Mouse (Mus musculus): ENCODE data around the gene Usp24.

The Usp24 gene

DNA sequence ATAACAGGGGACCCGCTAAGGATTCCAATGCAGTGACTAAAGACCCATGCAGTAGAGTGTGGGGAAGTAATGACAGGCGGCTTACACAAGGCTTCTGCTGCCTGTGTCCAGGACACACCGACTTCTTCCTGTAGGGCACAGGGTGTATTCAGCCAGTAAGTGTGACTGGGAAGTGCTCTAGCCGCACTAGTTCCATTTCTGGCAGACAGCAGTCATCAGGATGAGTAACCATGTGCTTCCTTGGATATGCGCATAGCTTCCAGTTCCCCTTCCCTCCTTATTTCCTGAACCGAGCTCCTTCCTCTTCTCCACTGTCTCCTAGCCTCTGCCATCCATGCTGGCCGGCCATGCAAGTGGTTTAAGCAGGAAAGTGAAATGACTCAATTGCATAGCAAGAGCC, 113.1 kb downstream of the Usp24 start:
- DNase-seq (ENCODE audit: low spot score in 2 of 2): no peak

DNA sequence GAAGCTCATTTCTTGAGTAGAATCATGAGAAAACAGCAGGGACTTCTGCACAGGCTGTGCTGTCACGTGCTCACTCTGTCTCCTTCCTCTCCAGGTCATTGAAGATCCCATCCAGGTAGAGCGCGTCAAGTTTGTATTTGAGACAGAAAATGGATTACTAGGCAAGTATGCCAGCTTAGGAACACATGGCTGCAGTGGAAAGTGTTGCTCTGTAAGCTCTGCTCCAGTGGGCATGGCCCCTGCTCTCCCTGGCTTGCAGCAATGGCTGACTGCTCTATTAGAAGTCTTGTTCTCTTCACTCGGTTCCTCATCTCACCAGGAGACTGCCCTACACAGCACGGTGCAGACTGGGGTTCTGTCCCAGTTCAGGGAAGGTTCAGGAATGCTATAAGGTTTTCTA, 114.4 kb downstream of the Usp24 start:
- DNase-seq (ENCODE audit: low spot score in 2 of 2): no peak

DNA sequence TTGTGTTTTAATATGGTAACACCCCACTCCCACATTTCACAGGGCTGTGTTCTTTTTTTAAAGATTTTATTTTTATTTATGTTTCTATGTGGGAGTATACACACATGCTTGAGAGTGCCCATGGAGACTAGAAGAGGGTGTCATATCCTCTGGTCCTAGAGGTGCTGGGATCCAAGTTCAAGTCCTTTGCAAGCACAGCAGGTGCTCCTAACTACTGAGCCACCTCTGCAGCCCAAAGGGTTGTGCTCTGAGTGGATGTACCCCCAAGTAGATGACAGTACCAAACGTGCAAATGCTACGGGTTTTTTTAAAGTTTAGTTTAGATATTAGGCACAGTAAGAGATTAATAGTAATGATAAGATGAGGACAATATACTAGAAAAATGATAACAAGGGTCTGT, 119.4 kb downstream of the Usp24 start:
- DNase-seq (ENCODE audit: low spot score in 2 of 2): no peak

DNA sequence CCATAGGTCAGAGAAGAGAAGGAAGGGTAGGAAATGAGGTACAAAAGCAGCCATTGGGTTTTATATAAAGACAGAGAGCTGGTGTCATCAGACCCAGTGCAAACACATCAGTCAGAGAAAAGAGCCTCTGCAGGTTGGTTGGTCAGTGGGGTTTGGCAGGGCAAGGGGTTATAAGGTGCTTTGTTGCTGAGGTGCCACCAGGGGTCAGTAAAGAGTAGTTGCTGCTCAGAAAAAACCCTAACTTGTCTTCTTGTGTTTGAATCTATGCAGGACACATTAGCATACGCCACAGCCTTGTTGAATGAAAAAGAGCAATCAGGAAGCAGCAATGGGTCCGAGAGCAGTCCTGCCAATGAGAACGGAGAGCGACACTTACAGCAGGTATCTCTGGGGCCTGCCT, 120.5 kb downstream of the Usp24 start:
- DNase-seq (ENCODE audit: low spot score in 2 of 2): peak in 1 of 2 experiments; percentile 25

DNA sequence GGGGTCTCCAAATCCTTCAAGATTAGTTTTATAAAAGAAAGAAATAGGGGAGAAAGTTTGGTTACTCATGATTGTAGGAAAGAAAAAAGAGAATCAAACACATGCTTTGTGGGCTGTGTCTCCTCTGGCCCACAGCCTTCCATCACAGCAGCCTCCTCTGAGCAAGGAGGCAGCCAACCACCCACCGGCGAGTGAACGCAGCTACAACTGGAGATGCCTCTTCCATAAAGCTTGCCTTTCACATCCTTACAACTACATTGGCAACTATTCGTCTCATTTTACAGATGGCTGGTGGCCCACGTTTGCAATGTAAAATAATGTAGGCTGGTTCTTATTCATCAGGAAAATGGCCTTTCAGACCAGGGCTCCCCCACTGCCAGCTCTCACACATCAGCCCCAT, 121.2 kb downstream of the Usp24 start:
- no peak for DNase-seq (ENCODE audit: low spot score in 2 of 2)

DNA sequence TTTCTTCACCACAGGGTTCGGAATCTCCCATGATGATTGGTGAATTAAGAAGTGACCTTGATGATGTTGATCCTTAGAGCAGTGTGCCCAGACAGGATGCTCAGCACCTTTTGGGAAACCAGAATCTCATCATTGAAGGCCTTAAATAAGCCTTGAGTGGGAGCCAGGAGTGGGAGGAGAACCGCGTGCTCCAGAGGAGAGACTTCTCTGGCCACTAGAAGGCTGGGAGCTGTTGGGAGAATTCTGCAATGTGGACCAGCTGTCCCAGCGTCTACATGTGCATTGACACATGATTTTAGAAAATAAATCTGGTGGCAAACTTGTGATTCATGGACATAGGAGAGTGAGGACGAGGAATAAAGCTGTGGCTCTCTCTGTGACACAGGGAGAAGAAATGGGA, 122.8 kb downstream of the Usp24 start:
- DNase-seq (ENCODE audit: low spot score in 2 of 2): no peak

DNA sequence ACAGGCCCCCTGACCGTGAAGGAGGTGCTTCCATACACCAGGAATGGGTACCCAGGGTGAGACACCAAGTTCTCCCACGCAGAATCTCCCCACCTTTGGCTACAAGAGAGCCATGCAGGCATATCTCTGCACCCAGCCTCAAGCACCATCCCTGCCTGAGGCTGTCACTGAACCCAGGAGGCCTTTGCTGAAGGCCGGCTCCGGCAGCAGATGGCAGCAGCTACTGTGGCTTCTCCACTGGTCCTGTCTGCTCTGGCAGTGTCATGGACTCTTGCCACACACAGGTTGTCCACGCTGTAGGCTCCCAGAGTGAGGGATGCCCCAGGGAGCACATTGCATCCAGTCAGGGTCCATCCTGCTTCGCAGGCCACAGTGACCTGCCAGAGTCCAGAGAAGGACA, 127.2 kb downstream of the Usp24 start:
- DNase-seq (ENCODE audit: low spot score in 2 of 2): no peak

DNA sequence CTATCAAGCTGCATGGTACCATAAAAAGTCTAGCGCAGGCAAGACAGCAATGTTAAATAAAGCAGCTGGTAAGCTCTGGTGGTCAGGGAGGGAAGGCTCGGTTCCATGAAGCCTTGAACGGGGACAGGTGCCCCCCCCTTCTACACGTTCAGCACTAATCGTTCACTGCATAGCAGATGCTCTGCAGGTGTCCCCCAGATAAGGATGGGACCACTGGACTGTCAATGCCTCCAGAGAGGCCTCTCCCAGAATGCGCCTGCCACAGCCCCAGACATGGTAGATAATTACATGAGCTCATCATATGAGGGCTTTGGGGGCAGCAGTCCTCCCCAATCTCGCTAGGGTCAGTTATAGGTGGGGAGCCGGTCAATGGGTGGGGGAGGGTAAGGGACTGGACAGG, 133.3 kb downstream of the Usp24 start:
- no peak for DNase-seq (ENCODE audit: low spot score in 2 of 2)

DNA sequence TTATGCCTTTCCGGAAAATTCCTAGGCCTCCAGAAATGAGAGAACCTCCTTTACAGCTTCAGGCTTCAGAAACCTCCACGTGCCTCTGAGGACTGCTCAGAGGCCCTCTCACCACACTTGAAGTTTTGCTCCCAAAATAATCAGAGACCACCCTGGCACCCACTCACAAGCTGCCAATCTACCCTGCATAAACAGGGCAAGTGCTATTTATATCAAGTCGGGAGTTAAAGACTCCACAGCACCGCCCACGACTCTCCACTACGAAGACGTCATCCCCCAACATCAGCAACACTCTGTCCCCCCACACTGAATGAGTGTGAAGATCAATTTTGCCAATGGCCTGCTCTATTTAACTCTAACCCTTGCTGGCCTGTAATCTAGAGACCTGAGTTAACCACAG, 136.4 kb downstream of the Usp24 start:
- DNase-seq (ENCODE audit: low spot score in 2 of 2): no peak

DNA sequence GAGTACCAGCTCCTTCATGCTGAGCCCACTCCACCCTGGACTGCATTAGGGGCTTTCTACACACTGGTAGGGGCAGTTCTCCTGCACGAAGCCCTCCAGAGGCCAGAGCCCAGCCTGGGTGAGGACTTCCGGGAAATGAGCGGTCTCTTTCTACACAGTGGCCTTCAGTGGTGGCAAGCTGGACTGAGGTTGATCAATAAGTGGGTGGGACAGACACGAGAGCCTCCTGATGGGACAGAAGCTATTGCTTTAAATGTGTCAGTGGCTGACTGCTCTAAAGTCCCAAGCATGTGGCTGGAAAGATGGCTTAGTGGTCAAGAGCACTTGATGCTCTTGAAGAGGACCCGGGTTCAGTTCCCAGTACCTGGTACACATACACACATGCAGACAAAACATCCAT, 137.1 kb downstream of the Usp24 start:
- DNase-seq (ENCODE audit: low spot score in 2 of 2): no peak

DNA sequence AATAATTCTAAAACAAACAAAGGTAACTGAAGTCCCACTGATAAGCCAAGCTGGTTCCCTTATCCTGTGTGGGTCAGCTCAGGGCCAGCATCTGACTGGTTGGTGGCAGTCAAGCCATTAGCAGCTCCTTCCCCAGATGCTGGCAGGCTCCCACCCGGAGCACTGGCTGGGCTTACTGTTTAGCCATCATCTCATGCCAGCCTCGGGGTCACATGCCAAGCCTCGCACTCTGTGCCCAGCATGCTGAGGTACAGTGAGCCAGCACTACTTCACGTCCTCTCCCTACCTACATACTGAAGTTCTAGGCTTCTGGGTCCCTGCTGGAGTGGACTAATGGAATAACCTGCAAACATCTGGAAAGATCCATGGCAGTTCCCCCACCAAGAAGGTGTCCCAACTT, 137.5 kb downstream of the Usp24 start:
- DNase-seq (ENCODE audit: low spot score in 2 of 2): no peak

DNA sequence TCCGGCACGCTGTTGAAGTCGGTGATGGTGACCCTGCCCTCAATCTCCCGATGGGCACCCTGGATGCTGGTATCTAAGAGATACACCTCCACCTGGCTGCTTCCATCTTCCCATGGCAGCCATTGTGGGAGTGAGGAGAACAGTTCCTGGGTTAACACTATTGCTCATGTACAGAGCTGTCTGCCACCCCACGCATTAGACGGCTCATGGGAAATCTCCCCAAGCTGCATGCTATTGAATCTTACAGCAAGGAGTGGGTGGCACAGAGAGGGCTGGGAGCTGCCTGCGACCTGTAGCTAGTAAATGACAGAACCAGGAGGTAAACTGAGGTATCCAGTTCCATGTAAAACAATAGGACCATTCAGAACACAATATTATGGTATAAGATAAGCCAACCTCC, 138.5 kb downstream of the Usp24 start:
- DNase-seq (ENCODE audit: low spot score in 2 of 2): no peak

DNA sequence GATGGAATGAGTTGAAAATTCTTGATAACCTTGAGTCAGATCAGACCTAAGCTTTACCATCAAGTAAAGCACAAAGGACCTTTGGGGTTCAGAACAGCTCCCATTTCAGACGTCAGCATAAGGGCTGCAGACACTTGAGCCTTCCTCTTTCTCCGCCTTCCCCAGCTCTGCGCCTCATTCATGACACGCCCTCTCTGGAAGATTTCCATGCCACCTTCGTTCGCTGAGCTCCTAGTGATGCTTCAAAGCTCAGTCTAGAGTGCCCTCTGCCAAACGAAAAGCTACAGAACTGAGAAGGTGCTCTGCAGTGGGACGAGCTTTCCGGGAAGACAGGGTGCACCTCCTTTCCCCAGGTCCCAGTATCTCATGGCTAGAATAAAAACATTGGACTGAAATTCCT, 146.0 kb downstream of the Usp24 start:
- no peak for DNase-seq (ENCODE audit: low spot score in 2 of 2)

DNA sequence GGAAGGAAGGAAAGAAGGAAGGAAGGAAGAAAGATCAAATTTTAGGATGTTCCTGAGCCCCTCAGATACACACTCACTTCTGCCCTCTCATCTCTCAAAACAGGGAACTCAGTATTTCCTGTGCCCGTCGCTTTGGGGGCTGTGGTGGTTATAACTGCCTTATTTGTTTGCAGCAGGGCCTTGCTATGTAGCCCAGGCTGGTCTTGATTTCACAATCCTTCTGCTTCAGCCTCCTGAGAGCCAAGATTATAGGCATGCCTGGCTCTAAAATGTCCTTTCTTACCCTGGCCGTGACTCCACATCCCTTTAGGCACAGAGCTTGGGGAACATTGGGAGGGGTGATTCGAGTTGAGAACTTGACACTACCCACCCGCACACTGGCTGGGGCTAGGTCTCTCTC, 146.5 kb downstream of the Usp24 start:
- DNase-seq (ENCODE audit: low spot score in 2 of 2): no peak

DNA sequence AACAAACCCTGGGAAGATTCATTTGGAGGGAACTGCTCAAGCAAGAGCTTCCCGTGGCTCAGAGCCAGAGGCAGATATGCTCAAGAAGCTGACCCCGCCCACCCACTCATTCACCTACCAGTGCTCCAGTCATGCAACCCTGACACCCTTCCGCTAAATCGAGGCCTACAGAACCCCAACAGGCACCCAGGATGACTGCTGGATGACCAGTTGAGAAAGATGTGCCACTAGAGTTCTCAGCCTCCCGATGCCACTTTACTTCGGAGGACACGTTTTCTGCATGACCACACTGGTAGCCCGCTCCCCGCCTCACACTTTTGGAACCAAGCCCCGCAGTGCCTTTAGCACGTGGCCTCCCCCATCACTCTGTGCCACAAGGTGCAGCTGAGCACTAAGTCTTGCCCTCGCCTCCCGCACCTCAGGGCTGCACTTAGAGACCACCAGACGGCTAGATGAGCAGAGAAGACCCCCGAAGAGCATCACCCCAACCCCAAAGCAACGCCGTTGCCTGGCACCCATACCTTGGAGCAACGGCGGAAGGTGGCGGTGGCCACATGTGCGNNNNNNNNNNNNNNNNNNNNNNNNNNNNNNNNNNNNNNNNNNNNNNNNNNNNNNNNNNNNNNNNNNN, 147.3 kb downstream of the Usp24 start:
- no peak for DNase-seq (ENCODE audit: low spot score in 2 of 2)

DNA sequence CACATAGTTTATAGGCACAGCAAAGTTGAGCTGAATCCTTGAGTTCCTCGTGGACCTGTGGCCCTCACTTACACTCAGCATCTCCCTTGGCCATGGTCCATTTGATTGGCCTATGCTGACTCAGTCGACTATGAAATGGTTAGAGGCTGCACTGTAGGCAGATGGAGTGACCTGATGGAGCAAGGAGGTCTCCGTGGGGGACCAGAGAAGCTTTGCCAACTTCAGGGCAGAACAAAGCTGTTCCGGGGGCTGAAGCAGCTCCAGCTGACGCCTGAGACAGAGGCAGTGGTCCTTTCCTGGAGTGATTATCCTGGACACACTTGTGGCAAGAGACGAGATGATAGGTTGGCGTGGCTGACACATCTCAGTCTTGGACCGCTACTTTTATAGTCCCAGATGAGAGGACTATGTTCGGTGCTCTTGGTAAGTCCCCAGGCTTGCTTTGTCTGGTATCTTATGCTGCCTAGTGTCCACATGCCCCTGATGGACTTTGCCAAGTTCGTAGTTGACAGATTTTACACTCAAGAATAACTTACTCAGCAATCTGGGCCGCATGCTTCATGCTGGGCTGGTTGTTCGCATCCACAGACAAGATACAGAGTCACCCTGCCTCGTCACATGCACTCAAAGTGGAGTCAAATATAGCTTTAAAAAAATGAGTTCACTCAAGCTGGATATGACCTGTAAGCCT, 151.6 kb downstream of the Usp24 start:
- DNase-seq (ENCODE audit: low spot score in 2 of 2): no peak

DNA sequence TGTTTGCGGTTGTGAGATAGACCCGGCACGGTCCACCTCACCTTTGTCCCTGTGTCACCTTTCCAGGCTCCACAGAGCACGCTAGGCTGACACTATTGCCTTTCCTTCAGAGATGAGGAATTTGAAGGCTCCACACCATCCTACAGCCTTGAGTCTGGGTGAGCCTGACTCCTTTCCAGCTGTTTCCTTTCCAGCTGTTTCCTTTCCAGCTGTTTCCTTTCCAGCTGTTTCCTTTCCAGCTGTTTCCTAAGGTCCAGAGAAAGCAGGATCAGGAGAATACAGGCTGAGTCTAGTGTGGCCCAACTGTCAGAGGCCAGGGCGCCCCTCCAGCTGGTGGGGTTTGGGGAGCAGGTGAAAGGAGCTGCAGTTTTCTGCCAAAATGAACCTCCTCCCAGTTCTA, 154.9 kb downstream of the Usp24 start:
- no peak for DNase-seq (ENCODE audit: low spot score in 2 of 2)

DNA sequence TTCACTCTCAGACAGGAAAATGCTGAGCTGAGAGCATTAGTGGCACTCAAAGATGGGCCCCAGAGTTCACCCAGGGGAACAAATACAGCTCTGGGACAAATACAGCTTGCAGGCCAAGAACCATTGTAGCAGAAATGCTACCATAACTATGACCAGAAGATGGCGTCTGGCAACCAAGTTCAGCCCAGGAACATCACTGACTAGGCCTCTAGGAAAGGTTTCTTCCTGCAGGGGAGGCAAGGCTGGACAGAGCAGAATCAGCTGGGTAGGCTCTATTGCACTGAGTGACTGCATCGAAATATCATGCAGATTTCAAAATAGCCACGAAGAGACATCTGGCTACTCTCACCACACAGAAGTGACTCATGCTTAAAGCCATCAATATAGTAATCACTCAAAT, 156.3 kb downstream of the Usp24 start:
- peak; percentile 13 to 55 for DNase-seq (ENCODE audit: low spot score in 2 of 2)

DNA sequence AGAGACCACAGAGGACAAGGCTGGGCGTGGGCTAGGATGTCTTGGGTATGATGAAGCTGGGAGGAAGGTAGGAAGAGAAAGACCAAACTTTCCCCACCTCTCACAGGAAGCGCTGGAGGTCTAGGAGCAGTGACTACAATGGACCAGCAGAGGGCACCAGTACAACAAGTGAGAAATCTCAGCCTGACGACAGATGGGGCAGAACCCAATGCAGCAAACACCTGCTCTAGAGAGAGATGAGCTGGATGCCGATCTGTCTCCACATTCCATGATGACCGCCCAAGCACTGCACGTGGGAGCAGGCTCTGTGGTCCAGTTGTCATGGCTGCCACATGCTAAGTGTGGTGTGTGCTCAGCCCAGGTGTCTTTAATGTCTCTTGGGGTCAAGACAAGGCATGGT, 158.2 kb downstream of the Usp24 start:
- peak; percentile 33 to 65 for DNase-seq (ENCODE audit: low spot score in 2 of 2)

DNA sequence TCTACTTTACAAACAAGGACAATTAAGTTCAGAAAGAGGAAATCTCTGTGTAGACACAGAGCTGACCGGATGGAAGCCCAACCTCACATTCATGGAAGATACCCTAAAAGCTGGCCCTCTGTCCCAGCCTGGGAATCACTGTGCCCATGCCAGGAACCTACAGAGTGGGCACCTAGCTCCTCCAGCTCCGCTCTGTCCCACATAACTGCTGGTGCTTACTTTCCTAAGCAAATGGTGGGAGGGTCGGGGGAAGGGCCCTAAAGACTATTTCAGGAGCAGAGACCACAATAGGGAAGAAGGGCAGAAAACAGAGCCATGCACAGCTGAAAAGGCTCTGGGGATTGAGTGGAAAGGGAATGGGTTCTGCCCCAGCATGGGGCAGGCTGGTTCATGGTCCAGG, 164.5 kb downstream of the Usp24 start:
- DNase-seq (ENCODE audit: low spot score in 2 of 2): no peak

DNA sequence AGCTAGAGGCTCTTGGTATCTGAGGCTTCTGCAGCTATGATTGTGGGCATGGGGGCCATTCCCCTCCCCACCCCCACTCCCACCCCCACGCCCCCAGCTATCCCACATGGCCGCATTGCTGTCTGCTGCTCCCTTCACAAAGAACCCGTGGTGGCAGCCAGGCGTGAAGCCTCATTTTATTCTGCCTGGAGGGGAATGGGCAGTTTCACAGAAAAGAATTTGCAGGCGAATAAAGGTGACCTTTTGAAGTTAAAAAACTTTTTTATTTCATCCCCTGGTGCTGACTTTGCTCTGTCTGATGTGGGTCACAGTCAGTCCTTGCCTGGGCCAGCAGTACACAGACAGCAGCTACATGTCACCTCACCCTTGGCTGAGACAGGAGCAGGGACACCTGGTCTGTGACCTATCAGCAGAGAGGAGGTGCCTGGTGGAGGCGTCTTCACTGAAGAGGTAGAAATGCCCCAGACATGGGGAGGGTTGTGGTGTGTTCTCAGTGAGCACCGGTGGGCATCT, 167.3 kb downstream of the Usp24 start:
- no peak for DNase-seq (ENCODE audit: low spot score in 2 of 2)

DNA sequence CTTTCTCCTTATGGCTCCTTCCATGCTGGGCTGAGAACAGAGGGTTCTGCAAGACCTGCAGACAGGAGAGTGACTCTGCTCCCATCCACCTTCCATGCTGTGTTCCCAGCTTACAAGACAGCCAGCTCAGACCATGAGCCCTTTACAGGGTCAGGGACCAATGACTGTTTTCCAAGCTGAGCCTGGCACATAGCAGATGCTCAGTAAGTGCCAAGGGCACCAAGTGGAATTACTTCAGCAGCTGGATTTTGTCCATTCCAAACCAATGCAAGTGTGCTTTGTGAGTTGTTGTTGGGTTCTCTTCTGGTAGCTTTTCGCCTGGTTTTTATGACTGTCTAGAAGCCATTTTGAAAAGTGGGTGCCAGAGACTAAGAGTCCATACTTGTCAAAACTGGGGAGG, 167.8 kb downstream of the Usp24 start:
- no peak for DNase-seq (ENCODE audit: low spot score in 2 of 2)

DNA sequence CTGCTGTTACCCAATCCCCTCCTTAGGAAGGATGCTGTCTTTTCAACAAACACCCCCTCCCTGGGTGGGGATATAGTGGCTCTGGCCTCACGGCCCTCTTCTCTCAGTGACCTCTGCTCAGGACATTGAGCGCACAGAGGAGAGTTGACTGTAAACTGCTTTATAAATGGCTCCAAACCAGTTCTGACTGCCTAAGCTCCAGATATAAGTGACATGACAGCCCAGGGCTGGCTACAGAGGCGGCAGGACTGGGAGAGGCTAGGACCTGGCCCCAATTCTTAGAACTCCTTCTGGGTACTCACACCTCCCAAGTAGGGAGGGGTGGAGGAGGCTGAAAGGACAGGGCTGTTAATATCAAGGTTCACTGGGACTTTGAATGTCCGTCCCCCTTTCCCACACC, 174.6 kb downstream of the Usp24 start:
- DNase-seq (ENCODE audit: low spot score in 2 of 2): no peak

Data from thymus, postnatal 10 days (tissue).